Mouse (Mus musculus): ENCODE results near the gene Fam71a.

Gene Fam71a

GRCm38 (mm10) chr1:191125811-191126638 lies 38.6 kb downstream of the Fam71a start:
- intact Hi-C loops (cut with DNase I): no loop called here

- intact Hi-C loops (cut with DNase I): no loop called here
These were observed 40.3 kb downstream of the Fam71a start for GRCm38 (mm10) chr1:191124288-191124687.

DNA sequence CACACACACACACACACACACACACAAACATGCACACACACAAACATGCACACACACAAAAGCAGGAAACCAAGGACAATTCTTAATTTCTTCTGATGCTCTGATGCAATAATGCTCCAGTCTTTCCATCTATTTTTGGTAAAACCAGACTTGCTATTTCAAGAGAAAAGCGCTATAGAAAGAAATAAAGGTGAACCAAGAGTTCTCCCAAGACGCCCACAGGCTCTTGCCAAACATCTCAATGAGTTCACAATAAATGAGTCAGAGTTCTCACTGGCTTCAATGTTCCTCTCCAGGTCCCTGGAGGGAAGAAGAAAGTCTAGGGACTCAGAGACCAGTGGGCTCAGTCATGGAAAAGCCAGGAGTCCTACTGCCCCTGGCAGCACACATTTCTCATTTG lies 40.9 kb downstream of the Fam71a start:
- intact Hi-C loops (cut with DNase I): no loop called here

DNA sequence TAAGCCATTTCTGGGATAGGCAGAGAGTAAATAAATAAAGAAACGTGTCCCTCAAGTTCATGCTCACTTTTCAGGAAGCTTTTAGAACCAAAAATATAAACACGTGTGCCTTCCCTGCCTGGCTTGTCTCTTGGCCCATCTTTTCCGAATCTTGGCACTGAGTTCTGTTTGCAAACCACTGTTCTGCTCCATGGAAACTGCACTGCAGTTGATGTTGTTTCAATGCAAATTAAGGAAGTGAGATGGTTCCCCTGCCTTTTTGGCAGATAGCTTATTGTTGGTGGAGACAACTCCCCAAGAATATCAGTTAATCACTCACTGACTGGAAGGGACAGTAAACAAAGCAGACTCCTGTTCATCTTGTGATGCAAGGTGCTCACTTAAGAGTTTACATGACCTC lies 41.9 kb downstream of the Fam71a start:
- intact Hi-C loops (cut with DNase I): no loop called here

DNA sequence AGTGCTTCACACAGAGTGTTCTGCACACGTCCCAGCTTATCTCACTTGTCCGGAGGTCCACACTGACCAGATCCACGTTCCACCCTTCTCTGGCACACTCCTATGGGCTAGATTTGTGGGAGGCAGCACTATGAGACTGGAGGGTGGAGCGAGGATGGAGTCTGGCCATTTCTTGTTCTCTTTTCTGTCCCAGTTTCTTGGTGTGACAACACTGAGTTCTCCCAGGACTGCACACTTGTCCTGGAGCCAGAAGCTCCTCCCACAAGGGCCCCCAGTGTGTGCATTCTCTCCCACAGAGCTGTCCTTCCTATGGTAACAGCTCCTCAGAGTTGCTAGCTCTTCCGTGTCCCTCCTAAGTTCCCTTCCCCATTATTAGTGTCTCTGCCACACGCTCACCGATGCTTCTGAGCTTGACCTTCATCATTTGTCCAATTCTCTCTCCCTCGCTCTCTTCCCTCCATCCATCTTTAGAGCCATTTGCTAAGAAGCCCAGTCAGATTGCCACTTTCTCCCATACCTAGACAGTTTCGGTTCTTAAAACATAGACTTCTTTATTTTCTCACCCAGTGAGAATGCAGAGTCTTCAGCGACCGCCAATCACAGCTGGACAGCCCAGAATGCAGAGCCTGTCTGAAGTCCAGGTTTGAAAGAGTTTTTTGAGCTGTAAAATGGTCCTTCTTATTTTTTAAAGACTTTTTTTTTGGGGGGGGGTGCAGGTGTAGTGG lies 48.9 kb downstream of the Fam71a start:
- intact Hi-C loops (cut with DNase I): no loop called here

DNA sequence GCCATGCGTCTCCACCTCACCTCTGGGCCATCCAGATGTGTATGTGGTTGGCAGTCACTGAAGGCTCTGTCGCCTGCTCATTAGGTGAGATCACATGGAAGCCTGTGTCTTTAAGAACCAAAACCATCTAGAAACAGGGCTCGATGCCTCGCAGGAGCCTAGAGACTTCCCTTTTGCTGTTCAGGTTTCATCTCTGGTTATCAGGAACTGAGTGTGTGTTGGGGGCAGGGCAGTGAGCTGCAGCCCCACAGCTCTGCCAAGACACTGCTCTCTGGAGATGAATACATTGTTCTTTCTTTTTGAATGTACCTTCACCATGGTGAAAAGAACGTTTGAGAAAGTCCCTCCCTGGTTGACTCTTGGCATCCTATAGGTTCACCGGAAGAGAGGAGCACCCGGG lies 49.7 kb downstream of the Fam71a start:
- intact Hi-C loops (cut with DNase I): no loop called here
